Mouse (Mus musculus) embryonic facial prominence, embryonic 11.5 days (tissue): ENCODE results near the gene Ptcd1. TPM values are rescaled to one million over a fixed set of nuclear protein-coding genes. Genes with fewer than 3 reads are reported as not detected.
"Not testable (repeated sequence)": the region's sequence is repeated elsewhere in the genome, so short reads cannot be mapped to it uniquely, and the experiment has no call there.

Experiments
- ATAC-seq: fragments of 200-750 bp; cut with Nextera tagmentation; replicated peaks from 2 replicates; pipeline ENCODE4 v1.8.0; 2017; ENCODE audit warnings: low read depth; ENCODE audit not compliant: insufficient number of reproducible peaks, low FRiP score, low TSS enrichment
- DNase-seq: peaks from one replicate; pipeline ENCODE4 v3.0.0-alpha.2; 2015; ENCODE audit warnings: low spot score
- H3K27ac ChIP-seq: fragments of 300-500 bp; sonication (generic); replicated peaks from 2 replicates; pipeline ENCODE4 v1.5.1; 2014; ENCODE audit warnings: mild to moderate bottlenecking, low read depth, low read length, control low read depth
- H3K27me3 ChIP-seq: fragments of 300-500 bp; sonication (generic); 2 replicates; pipeline ENCODE4 v1.6.1; 2014; ENCODE audit warnings: mild to moderate bottlenecking, low read length, moderate library complexity, mixed read lengths; ENCODE audit not compliant: control insufficient read depth, insufficient read depth
- H3K36me3 ChIP-seq: fragments of 300-500 bp; sonication (generic); replicated peaks from 2 replicates; pipeline ENCODE4 v1.6.1; 2014; ENCODE audit warnings: low read depth, mild to moderate bottlenecking, low read length, moderate library complexity, mixed read lengths; ENCODE audit not compliant: control insufficient read depth, insufficient read depth
- H3K4me1 ChIP-seq: fragments of 300-500 bp; sonication (generic); 2 replicates; pipeline ENCODE4 v1.6.1; 2014; ENCODE audit warnings: low read length, mixed read lengths; ENCODE audit not compliant: control insufficient read depth, insufficient read depth
- H3K4me2 ChIP-seq: fragments of 300-500 bp; sonication (generic); 2 replicates; pipeline ENCODE4 v1.6.1; 2014; ENCODE audit warnings: low read depth, mild to moderate bottlenecking, control low read depth, low read length, moderate library complexity
- H3K4me3 ChIP-seq: fragments of 300-500 bp; sonication (generic); 2 replicates; pipeline ENCODE4 v1.5.1; 2014; ENCODE audit warnings: low read depth, low read length, control low read depth
- H3K9ac ChIP-seq: fragments of 300-500 bp; sonication (generic); replicated peaks from 2 replicates; pipeline ENCODE4 v1.6.1; 2014; ENCODE audit warnings: mild to moderate bottlenecking, control low read depth, low read length
- H3K9me3 ChIP-seq: fragments of 300-500 bp; sonication (generic); replicated peaks from 2 replicates; pipeline ENCODE4 v1.6.1; 2016; ENCODE audit warnings: mild to moderate bottlenecking, low read length, inconsistent platforms, mixed read lengths; ENCODE audit not compliant: control insufficient read depth
- WGBS: fragments of 180-500 bp; shearing (Covaris S2); extraction: QIAGEN DNeasy Blood & Tissue Kit; methylation state at CpG from one replicate; pipeline ENCODE4 v1.1.7; 2014; 5-methylcytosine and 5-hydroxymethylcytosine counted together
- polyA plus RNA-seq: library from polyadenylated mRNA; unstranded; fragments of >200 nt; fragmentation: Nextera tagmentation; extraction: Ambion mirVana; gene quantifications from 2 replicates; pipeline ENCODE4 v1.2.1, GENCODE M21; 2014

Ptcd1 gene
- polyA plus RNA-seq: 13.3 and 14.8 TPM in 2 replicates

DNA sequence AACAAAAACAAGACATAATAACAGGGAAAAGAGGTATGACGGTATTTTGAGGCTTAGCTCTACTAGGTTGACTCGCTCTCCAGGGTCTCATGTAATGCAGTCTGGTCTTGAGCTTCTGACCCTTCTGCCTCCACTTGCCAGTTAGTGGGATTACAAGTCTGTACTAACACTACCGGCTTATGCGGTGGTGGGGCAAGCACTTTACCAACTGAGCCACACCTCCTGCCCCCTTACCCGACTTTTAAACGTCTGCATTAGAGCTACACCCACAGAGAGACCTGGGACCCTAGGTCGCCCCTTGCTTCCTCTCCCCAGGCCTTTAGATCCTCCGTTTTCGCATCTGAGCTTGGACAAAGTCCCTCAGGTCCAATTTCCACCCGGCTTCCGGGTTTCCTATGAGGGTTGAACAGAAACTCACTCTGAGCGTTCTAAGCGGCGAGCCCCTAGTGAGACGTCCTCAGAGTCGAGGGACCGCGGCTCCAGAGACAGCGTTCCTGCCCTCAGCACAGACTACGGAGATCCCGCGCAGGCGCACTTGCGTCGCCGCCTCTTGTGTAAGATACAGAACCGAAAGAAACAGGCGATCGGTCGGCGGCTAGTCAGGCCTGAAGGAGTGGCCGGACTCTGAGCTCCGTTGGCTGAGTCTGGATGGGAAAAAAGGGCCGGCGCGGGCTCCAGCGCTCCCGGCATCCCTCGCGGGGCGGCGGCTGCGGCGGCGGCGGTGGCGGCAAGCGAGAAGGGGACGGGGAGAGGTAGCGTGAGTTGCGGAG lies at the start of gene Ptcd1, which contains the start of gene Cpsf4:
Ptcd1 (minus strand) TSS at position 573 of the 770 bp plus-strand sequence.
Cpsf4 (plus strand) TSS at position 678 of the 770 bp plus-strand sequence.
- H3K9ac ChIP-seq: peak within 1 kb of the TSS; percentile 97

DNA sequence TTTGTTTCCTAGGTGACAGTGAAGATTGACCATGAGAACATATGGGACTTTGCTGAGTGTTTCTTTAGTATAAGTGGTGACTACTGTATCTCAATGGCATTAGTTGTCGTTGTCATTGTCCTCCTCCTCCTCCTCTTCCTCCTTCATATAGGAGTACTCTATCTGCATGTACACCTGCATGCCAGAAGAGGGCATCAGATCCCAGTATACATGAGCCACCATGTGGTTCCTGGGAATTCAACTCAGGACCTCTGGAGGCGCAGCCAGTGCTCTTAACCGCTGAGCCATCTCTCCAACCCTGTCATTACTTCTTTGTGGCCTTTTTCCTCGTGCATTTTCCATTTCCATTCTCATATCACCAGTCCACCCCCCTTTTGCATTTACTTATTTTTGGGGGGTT lies 47.8 kb upstream of the Ptcd1 start:
- no peak for DNase-seq
- 68% methylated on average over 4 of the region's 4 CpGs for WGBS
- Histone ChIP-seq H3K4me3 (no peak overlapping the region), H3K27ac (no peak overlapping the region), H3K36me3 (no peaks in the 10 kb centered on the region; the same call in 1 of the 2 replicates), H3K4me1 (no peaks in the 10 kb centered on the region), H3K27me3 (no peaks in the 10 kb centered on the region), H3K9ac (no peak overlapping the region), H3K9me3 (no peaks in the 10 kb centered on the region), H3K4me2 (no peak overlapping the region)
- no peak for ATAC-seq

More for the DNA sequence above, at the start of gene Ptcd1, which contains the start of gene Cpsf4:
- Histone ChIP-seq H3K9me3 (no peaks in the 10 kb centered on the region), H3K4me1 (no peaks in the 10 kb centered on the region), H3K27ac (peak within 1 kb of the TSS; percentile 71), H3K4me3 (peak within 1 kb of the TSS; percentile 95), H3K27me3 (no peaks in the 10 kb centered on the region), H3K4me2 (peak within 1 kb of the TSS; percentile 69), H3K36me3 (no peaks in the 10 kb centered on the region; the same call in 1 of the 2 replicates)
- DNase-seq (peak; percentile 100), ATAC-seq (peak; percentile 96)
- WGBS: under 1% methylated on average over 49 of the region's 51 CpGs

DNA sequence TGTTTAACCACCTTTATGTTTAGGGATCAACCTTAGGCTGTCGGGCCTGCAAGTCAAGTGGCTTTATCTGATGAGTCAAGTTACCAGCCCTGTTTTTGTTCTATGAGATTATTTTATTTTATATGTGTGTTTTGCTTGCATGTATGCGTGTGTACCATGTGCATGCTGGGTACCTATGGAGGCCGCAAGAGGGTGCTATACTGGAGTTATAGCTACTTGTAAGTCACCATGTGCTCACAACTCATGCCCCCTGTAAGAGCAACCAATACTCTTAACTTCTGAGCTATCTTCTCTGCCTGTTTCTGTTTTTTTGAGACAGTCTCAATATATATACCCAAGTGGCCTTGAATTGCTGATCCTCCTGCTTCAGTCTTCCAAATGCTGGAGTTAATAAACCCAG lies 46.6 kb upstream of the Ptcd1 start:
- 92% methylated on average over 3 of the region's 3 CpGs for WGBS
- Histone ChIP-seq H3K27me3 (no peaks in the 10 kb centered on the region), H3K4me1 (no peaks in the 10 kb centered on the region), H3K4me3 (no peak overlapping the region), H3K27ac (no peak overlapping the region), H3K9ac (no peak overlapping the region), H3K9me3 (no peaks in the 10 kb centered on the region), H3K4me2 (no peak overlapping the region), H3K36me3 (no peaks in the 10 kb centered on the region; the same call in 1 of the 2 replicates)
- DNase-seq (no peak), ATAC-seq (no peak)

DNA sequence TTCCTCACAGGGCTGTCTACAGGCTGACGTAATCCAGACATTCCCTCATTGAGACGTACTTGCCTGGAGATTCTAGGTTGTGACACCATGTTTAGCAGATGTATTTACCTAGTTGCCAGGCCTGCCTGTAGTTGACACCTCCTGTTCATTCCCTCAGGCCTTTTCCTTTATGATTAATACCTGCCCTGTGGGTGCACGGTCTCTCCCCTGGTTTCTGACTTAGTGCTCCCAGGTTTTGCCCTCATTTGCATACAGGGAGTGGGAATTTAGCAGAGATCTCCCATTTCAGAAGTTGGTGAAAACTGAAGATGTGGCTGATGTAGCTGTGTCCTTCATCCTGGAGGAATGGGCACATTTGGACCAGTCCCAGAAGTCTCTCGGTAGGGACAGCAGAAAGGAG lies 45.3 kb upstream of the Ptcd1 start:
- H3K36me3 ChIP-seq: no peaks in the 10 kb centered on the region; the same call in 1 of the 2 replicates
- 91% methylated on average over 4 of the region's 4 CpGs for WGBS
- DNase-seq (no peak), ATAC-seq (no peak)
- H3K4me1 ChIP-seq: no peaks in the 10 kb centered on the region
- H3K27me3 ChIP-seq: no peaks in the 10 kb centered on the region
- H3K27ac ChIP-seq: no peak overlapping the region
- H3K9me3 ChIP-seq: no peaks in the 10 kb centered on the region
- no peak overlapping the region for H3K4me3 ChIP-seq
- no peak overlapping the region for H3K9ac ChIP-seq
- no peak overlapping the region for H3K4me2 ChIP-seq

DNA sequence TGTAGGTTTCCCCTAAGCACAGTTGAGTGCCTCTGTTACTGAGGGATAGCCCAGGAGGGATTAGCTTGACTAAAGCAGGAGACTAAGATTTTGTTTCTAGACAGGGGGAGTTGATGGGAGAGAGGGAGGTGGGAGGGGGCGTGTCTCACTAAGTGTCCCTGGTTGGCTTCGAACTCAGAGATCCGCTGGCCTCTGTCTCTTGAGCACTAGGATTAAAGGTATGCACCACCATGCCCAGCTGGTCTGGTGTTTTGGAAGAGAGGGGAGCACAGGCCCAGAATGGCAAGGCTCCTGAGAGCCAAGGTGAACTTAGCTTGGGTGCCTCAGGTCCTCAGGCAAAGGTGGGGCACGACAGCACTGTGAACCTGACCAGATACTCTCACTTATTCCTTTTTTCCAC lies 44.4 kb upstream of the Ptcd1 start:
- Histone ChIP-seq H3K36me3 (no peaks in the 10 kb centered on the region; the same call in 1 of the 2 replicates), H3K4me3 (no peak overlapping the region), H3K9me3 (no peaks in the 10 kb centered on the region), H3K4me1 (no peaks in the 10 kb centered on the region), H3K27ac (no peak overlapping the region), H3K4me2 (no peak overlapping the region), H3K27me3 (no peaks in the 10 kb centered on the region), H3K9ac (no peak overlapping the region)
- WGBS: 89% methylated on average over 4 of the region's 4 CpGs
- ATAC-seq (no peak), DNase-seq (no peak)

DNA sequence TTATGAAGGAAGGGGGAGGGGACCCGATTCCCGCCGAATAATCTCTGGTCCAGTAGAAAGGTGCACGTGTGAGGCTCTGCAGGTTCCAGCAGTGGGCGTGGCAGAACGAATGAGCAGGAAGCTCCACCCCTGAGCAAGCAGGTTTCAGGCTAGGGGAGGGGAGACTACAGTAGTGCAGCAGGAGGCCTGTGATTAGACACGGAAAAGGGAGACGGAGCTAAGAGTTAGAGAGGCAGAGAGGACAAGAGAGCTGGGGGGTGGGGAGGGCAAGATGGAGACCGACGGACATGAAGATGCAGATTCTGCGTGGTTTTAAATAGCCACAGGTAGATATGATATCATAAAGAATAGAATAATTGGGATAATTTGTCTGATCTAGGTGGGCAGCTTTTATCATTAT lies 41.5 kb upstream of the Ptcd1 start:
- not testable (repeated sequence) for H3K9me3 ChIP-seq, H3K36me3 ChIP-seq, ATAC-seq, H3K4me1 ChIP-seq, H3K4me2 ChIP-seq, H3K27ac ChIP-seq, H3K27me3 ChIP-seq, H3K4me3 ChIP-seq, DNase-seq, H3K9ac ChIP-seq
- 41% methylated on average over 11 of the region's 11 CpGs for WGBS

DNA sequence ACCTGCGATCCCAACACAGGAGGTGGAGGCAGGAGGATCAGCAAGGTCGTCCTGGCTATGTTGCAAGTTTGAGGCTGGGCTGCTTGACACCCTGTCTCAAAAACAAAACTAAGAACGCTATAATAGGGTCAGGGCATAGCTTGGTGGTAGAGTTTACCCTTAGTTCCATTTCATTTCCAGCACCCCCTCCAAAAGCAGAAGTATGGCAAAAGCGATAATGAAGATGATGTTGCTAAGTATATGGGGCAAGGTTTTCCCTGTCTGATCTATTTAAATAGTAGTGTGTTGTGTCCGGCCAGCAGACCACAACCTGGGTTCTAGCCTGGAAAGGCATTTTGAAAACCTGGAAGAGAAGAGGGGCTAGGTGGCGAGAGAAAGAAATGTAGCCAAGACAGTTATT lies 41.0 kb upstream of the Ptcd1 start:
- Histone ChIP-seq H3K4me1 (peaks cover 3% of the 10 kb centered on the region; the same call in 1 of the 2 replicates), H3K4me2 (no peak overlapping the region), H3K27ac (no peak overlapping the region), H3K9ac (no peak overlapping the region), H3K9me3 (no peaks in the 10 kb centered on the region), H3K4me3 (no peak overlapping the region), H3K36me3 (no peaks in the 10 kb centered on the region; the same call in 1 of the 2 replicates), H3K27me3 (no peaks in the 10 kb centered on the region)
- WGBS: 77% methylated on average over 5 of the region's 6 CpGs
- no peak for DNase-seq
- ATAC-seq: no peak

DNA sequence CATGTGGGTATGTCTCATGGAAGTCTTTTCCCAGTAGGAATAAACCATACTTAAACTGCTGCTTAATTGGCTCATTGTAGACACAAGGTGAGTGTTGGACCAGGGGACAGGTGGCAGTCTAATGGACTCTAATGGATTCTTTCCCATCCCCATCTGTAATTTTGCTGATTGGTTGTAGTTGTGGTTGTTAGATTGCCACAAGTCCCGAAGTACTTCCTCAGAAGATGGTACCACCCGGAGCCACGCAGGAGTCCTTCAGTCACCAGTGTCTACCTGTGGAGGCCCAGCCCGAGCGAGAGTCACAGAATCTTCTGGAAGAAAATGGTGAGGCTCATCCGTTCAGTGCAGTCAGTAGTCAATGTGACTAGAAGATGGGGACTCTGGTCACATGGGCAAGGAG lies 40.5 kb upstream of the Ptcd1 start:
- no peaks in the 10 kb centered on the region for H3K9me3 ChIP-seq
- H3K4me3 ChIP-seq: no peak overlapping the region
- no peak overlapping the region for H3K4me2 ChIP-seq
- 97% methylated on average over 6 of the region's 6 CpGs for WGBS
- H3K27me3 ChIP-seq: no peaks in the 10 kb centered on the region
- DNase-seq (no peak), ATAC-seq (no peak)
- no peaks in the 10 kb centered on the region; the same call in 1 of the 2 replicates for H3K36me3 ChIP-seq
- H3K9ac ChIP-seq: no peak overlapping the region
- peaks cover 3% of the 10 kb centered on the region; the same call in 1 of the 2 replicates for H3K4me1 ChIP-seq
- H3K27ac ChIP-seq: no peak overlapping the region
